ENCODE assay signal across 9 mouse cellular contexts in genomic region chr6:88906369-88907108, GRCm38 (mm10). TPM values are rescaled to one million over a fixed set of nuclear protein-coding genes. Genes with fewer than 3 reads are reported as not detected.
A peak's percentile ranks its signal among the peaks of the same experiment; 100 is the strongest.
DNase-seq lines count a peak whose midpoint lies in the region; ATAC-seq and TF ChIP-seq lines count a peak whose summit lies in the region.
"Had no signal": no experiment of that assay in that cellular context is flagged by ENCODE, and none has a peak within 500 bp of the region (broad histone marks: within the 10 kb centered on the region; RNA-seq: fewer than 3 reads in every experiment).

No protein-coding gene starts in this region.

- H3K79me2 ChIP-seq in CH12.LX (replicated peaks; ENCODE audit: control insufficient read depth, extremely low read depth, insufficient read depth, poor library complexity, severe bottlenecking), result no peaks in the 10 kb centered on the region

- H3K4me3 ChIP-seq in CH12.LX (replicated peaks in 1 of 3; ENCODE audit: low read depth in 2 of 3, low read length in 2 of 3, poor library complexity in 1 of 3), result no peak overlapping the region
- no peak overlapping the region for H3K4me3 ChIP-seq in embryonic facial prominence, embryonic 11.5 days (ENCODE audit: low read depth, low read length)
- H3K4me3 ChIP-seq in heart, embryonic 13.5 days, result 0 out of 2 replicates have a peak overlapping the region, but pooled peaks have one; percentile 11
- no peak overlapping the region for H3K4me3 ChIP-seq in kidney, embryonic 16.5 days (ENCODE audit: low read length)
- peak overlapping the region; percentile 12; the same call in 1 of the 2 replicates for H3K4me3 ChIP-seq in liver, embryonic 15.5 days (replicated peaks)
- H3K4me3 ChIP-seq: limb, embryonic 15.5 days had no signal

- no peak for TF ChIP-seq POLR2A in CH12.LX (IDR thresholded peaks at IDR 0.05; ENCODE audit: low read depth, low read length)

- H3K4me1 ChIP-seq in CH12.LX (ENCODE audit: control insufficient read depth in 1 of 2, insufficient read depth in 2 of 2), result peaks cover 0 to 30% of the 10 kb centered on the region in 2 experiments
- H3K4me1 ChIP-seq in embryonic facial prominence, embryonic 11.5 days (ENCODE audit: control insufficient read depth, insufficient read depth, low read length), result peaks cover 6% of the 10 kb centered on the region; the same call in 1 of the 2 replicates
- peaks cover 46% of the 10 kb centered on the region for H3K4me1 ChIP-seq in heart, embryonic 13.5 days
- H3K4me1 ChIP-seq in kidney, embryonic 16.5 days (ENCODE audit: insufficient read depth, low read length), result peaks cover 34% of the 10 kb centered on the region
- peaks cover 71% of the 10 kb centered on the region for H3K4me1 ChIP-seq in liver, embryonic 15.5 days (replicated peaks)

- TF ChIP-seq CTCF in CH12.LX (conservative IDR thresholded peaks at IDR 0.05 in 1 of 2, IDR thresholded peaks at IDR 0.05 in 1 of 2; ENCODE audit: low read depth in 2 of 2, low read length in 2 of 2), result peak; percentile 82 to 84

- no peaks in the 10 kb centered on the region for H3K9me3 ChIP-seq in CH12.LX (replicated peaks; ENCODE audit: low read length)
- H3K9me3 ChIP-seq in embryonic facial prominence, embryonic 11.5 days (replicated peaks; ENCODE audit: control insufficient read depth, low read length), result no peaks in the 10 kb centered on the region
- no peaks in the 10 kb centered on the region for H3K9me3 ChIP-seq in heart, embryonic 13.5 days
- H3K9me3 ChIP-seq in kidney, embryonic 16.5 days (ENCODE audit: low read length), result no peaks in the 10 kb centered on the region
- H3K9me3 ChIP-seq in liver, embryonic 15.5 days (replicated peaks), result no peaks in the 10 kb centered on the region
- H3K9me3 ChIP-seq: limb, embryonic 15.5 days had no signal

- TF ChIP-seq EP300 in CH12.LX (IDR thresholded peaks at IDR 0.05; ENCODE audit: low read length), result no peak

- DNase-seq in CH12.LX (ENCODE audit: extremely low read depth), result peak; percentile 70
- DNase-seq in adrenal gland, postnatal 14 days, result peak; percentile 85
- DNase-seq in embryonic facial prominence, embryonic 11.5 days (ENCODE audit: low spot score), result peak; percentile 86
- DNase-seq in neural tube, embryonic 10.5 days (ENCODE audit: extremely low spot score, low spot score), result peak; percentile 73
- DNase-seq in thymus, postnatal 25 days, result peak; percentile 55

- peak; percentile 67 for TF ChIP-seq RAD21 in CH12.LX (IDR thresholded peaks at IDR 0.05; ENCODE audit: low read depth, low read length)

- H3K36me3 ChIP-seq in CH12.LX (replicated peaks in 1 of 2; ENCODE audit: control insufficient read depth in 1 of 2, insufficient read depth in 1 of 2, low read length in 1 of 2), result peaks cover 29 to 62% of the 10 kb centered on the region in 2 experiments
- H3K36me3 ChIP-seq in embryonic facial prominence, embryonic 11.5 days (replicated peaks; ENCODE audit: control insufficient read depth, insufficient read depth, low read depth, low read length), result no peaks in the 10 kb centered on the region
- H3K36me3 ChIP-seq in heart, embryonic 13.5 days, result peaks cover 40% of the 10 kb centered on the region
- H3K36me3 ChIP-seq in kidney, embryonic 16.5 days (ENCODE audit: insufficient read depth, low read length), result peaks cover 20% of the 10 kb centered on the region
- peaks cover 58% of the 10 kb centered on the region for H3K36me3 ChIP-seq in liver, embryonic 15.5 days (replicated peaks)

- in situ Hi-C loops in CH12.LX (cut with MboI; ENCODE audit: low pct_ligation_motif_present, low pct_unique_long_range_greater_than_20kb, low sequenced_read_pairs), result no loop called here

- H3K27ac ChIP-seq in CH12.LX (ENCODE audit: insufficient read depth, low read depth), result no peak overlapping the region
- no peak overlapping the region for H3K27ac ChIP-seq in embryonic facial prominence, embryonic 11.5 days (replicated peaks; ENCODE audit: low read depth, low read length)
- peak overlapping the region; percentile 39; the same call in 1 of the 2 replicates for H3K27ac ChIP-seq in heart, embryonic 13.5 days (replicated peaks)
- H3K27ac ChIP-seq in kidney, embryonic 16.5 days (ENCODE audit: low read length), result 0 out of 2 replicates have a peak overlapping the region, but pooled peaks have one; percentile 47
- H3K27ac ChIP-seq in liver, embryonic 15.5 days (replicated peaks), result peak overlapping the region; percentile 83
- H3K27ac ChIP-seq: limb, embryonic 15.5 days had no signal

- WGBS in embryonic facial prominence, embryonic 11.5 days, result 16% methylated on average over 16 of the region's 16 CpGs
- 15% methylated on average over 16 of the region's 16 CpGs for WGBS in heart, embryonic 13.5 days
- WGBS in kidney, embryonic 16.5 days, result 15% methylated on average over 16 of the region's 16 CpGs
- 21% methylated on average over 16 of the region's 16 CpGs for WGBS in liver, embryonic 15.5 days (ENCODE audit: insufficient replicate concordance)

- H3K4me2 ChIP-seq in CH12.LX (ENCODE audit: insufficient read depth, low read depth, poor library complexity, severe bottlenecking), result no peak overlapping the region
- H3K4me2 ChIP-seq in embryonic facial prominence, embryonic 11.5 days (ENCODE audit: low read depth, low read length), result no peak overlapping the region
- H3K4me2 ChIP-seq in heart, embryonic 13.5 days, result peak overlapping the region; percentile 58
- H3K4me2 ChIP-seq in kidney, embryonic 16.5 days (replicated peaks; ENCODE audit: low read depth, low read length), result peak overlapping the region; percentile 28; the same call in 1 of the 2 replicates
- peak overlapping the region; percentile 50 for H3K4me2 ChIP-seq in liver, embryonic 15.5 days
- H3K4me2 ChIP-seq: limb, embryonic 15.5 days had no signal

- dilution Hi-C loops in CH12.LX (cut with MboI; ENCODE audit: extremely low pct_ligation_motif_present, extremely low pct_unique_long_range_greater_than_20kb, low sequenced_read_pairs), result no loop called here

- H3K27me3 ChIP-seq in CH12.LX (replicated peaks), result no peaks in the 10 kb centered on the region
- no peaks in the 10 kb centered on the region for H3K27me3 ChIP-seq in embryonic facial prominence, embryonic 11.5 days (ENCODE audit: control insufficient read depth, insufficient read depth, low read length)
- no peaks in the 10 kb centered on the region for H3K27me3 ChIP-seq in heart, embryonic 13.5 days (replicated peaks)
- H3K27me3 ChIP-seq in kidney, embryonic 16.5 days (ENCODE audit: insufficient read depth, low read length), result no peaks in the 10 kb centered on the region
- H3K27me3 ChIP-seq in liver, embryonic 15.5 days, result no peaks in the 10 kb centered on the region
- H3K27me3 ChIP-seq: limb, embryonic 15.5 days had no signal

- no peak for ATAC-seq in embryonic facial prominence, embryonic 11.5 days (replicated peaks; ENCODE audit: insufficient number of reproducible peaks, low FRiP score, low TSS enrichment, low read depth)
- ATAC-seq in heart, embryonic 13.5 days (ENCODE audit: extremely low read depth, insufficient number of reproducible peaks, low FRiP score, low TSS enrichment), result no peak
- ATAC-seq in kidney, embryonic 16.5 days (ENCODE audit: low FRiP score, low TSS enrichment), result peak; percentile 10; the same call in 1 of the 2 replicates
- ATAC-seq in liver, embryonic 15.5 days (ENCODE audit: insufficient read depth), result peak; percentile 20

- H3K9ac ChIP-seq in CH12.LX (ENCODE audit: insufficient read depth, low read depth), result no peak overlapping the region
- H3K9ac ChIP-seq in embryonic facial prominence, embryonic 11.5 days (replicated peaks; ENCODE audit: low read length), result no peak overlapping the region
- H3K9ac ChIP-seq in heart, embryonic 13.5 days, result peak overlapping the region; percentile 68
- 0 out of 2 replicates have a peak overlapping the region, but pooled peaks have one; percentile 8 for H3K9ac ChIP-seq in kidney, embryonic 16.5 days (replicated peaks; ENCODE audit: low read length)
- H3K9ac ChIP-seq in liver, embryonic 15.5 days, result peak overlapping the region; percentile 47
- H3K9ac ChIP-seq: limb, embryonic 15.5 days had no signal

TF ChIP-seq in CH12.LX, 34 proteins besides CTCF, POLR2A, EP300 and RAD21 (continues in another document):
- peak; percentile 60 for TF ChIP-seq USF2 (conservative IDR thresholded peaks at IDR 0.05; ENCODE audit: low read depth, low read length)
- TF ChIP-seq BHLHE40 (IDR thresholded peaks at IDR 0.05; ENCODE audit: low read depth, low read length), result peak; percentile 87
- no peak for TF ChIP-seq NRF1 (IDR thresholded peaks at IDR 0.05; ENCODE audit: low read depth, low read length)
- TF ChIP-seq TCF12 (IDR thresholded peaks at IDR 0.05; ENCODE audit: low read depth, low read length), result no peak

RNA-seq across cellular contexts. Expression of gene Tpra1, which starts 4.5 kb away (rescaled TPM):
- total RNA-seq in CH12.LX (2012; rRNA removed) (13.3 and 16.0 TPM in 2 replicates), CH12.LX (2014; rRNA removed) (9.3 and 12.2 TPM in 2 replicates)
- polyA plus RNA-seq in CH12.LX (2012; ENCODE audit: insufficient read length, low read depth), result 13.5 and 15.6 TPM in 2 replicates
- 73.2 and 73.8 TPM in 2 replicates for total RNA-seq in adrenal gland, postnatal 14 days (2021)
- polyA plus RNA-seq in embryonic facial prominence, embryonic 11.5 days (2014; fragmentation: Nextera tagmentation; extraction: Ambion mirVana), result 41.0 and 45.0 TPM in 2 replicates
- polyA plus RNA-seq in heart, embryonic 13.5 days (2015; fragmentation: Nextera tagmentation; extraction: Ambion mirVana), result 39.8 and 47.0 TPM in 2 replicates
- 95.5 and 98.8 TPM in 2 replicates for polyA plus RNA-seq in kidney, embryonic 16.5 days (2015; fragmentation: Nextera tagmentation; extraction: Ambion mirVana)
- 54.9 and 66.4 TPM in 2 replicates for polyA plus RNA-seq in liver, embryonic 15.5 days (2015; fragmentation: Nextera tagmentation; extraction: Ambion mirVana)

RNA-seq across cellular contexts. Expression of gene Mcm2, which starts 8.0 kb away (rescaled TPM):
- total RNA-seq in CH12.LX (2012; rRNA removed) (130 and 153 TPM in 2 replicates), CH12.LX (2014; rRNA removed) (146 and 148 TPM in 2 replicates)
- 148 and 207 TPM in 2 replicates for polyA plus RNA-seq in CH12.LX (2012; ENCODE audit: insufficient read length, low read depth)
- total RNA-seq in adrenal gland, postnatal 14 days (2021), result 53.9 and 60.2 TPM in 2 replicates
- polyA plus RNA-seq in embryonic facial prominence, embryonic 11.5 days (2014; fragmentation: Nextera tagmentation; extraction: Ambion mirVana), result 202 and 203 TPM in 2 replicates
- 98.1 and 98.3 TPM in 2 replicates for polyA plus RNA-seq in heart, embryonic 13.5 days (2015; fragmentation: Nextera tagmentation; extraction: Ambion mirVana)
- polyA plus RNA-seq in kidney, embryonic 16.5 days (2015; fragmentation: Nextera tagmentation; extraction: Ambion mirVana), result 151 and 157 TPM in 2 replicates
- polyA plus RNA-seq in liver, embryonic 15.5 days (2015; fragmentation: Nextera tagmentation; extraction: Ambion mirVana), result 147 and 155 TPM in 2 replicates

RNA-seq across cellular contexts. Expression of gene Podxl2, which starts 31.7 kb away (rescaled TPM):
- total RNA-seq in CH12.LX (2012; rRNA removed), result 0.34 and 0.81 TPM in 2 replicates
- 0.57 and 0.93 TPM in 2 replicates for total RNA-seq in CH12.LX (2014; rRNA removed)
- polyA plus RNA-seq in CH12.LX (2012; ENCODE audit: insufficient read length, low read depth), result 0.79 TPM in 1 of 2 replicates, not detected in the other
- 24.4 and 27.2 TPM in 2 replicates for total RNA-seq in adrenal gland, postnatal 14 days (2021)
- polyA plus RNA-seq in embryonic facial prominence, embryonic 11.5 days (2014; fragmentation: Nextera tagmentation; extraction: Ambion mirVana), result 56.8 and 71.1 TPM in 2 replicates
- polyA plus RNA-seq in heart, embryonic 13.5 days (2015; fragmentation: Nextera tagmentation; extraction: Ambion mirVana), result 44.1 and 46.1 TPM in 2 replicates
- 43.0 and 48.9 TPM in 2 replicates for polyA plus RNA-seq in kidney, embryonic 16.5 days (2015; fragmentation: Nextera tagmentation; extraction: Ambion mirVana)
- polyA plus RNA-seq in liver, embryonic 15.5 days (2015; fragmentation: Nextera tagmentation; extraction: Ambion mirVana), result 1.7 and 1.8 TPM in 2 replicates

Comparison
In these comparisons a context has a peak if more than half of its experiments do, and no peak if none do; other contexts are left out.
1. H3K27ac ChIP-seq: peak in heart, embryonic 13.5 days (single experiment), kidney, embryonic 16.5 days (single experiment) and liver, embryonic 15.5 days (single experiment); none in CH12.LX (single experiment) and embryonic facial prominence, embryonic 11.5 days (single experiment).
2. H3K4me2 ChIP-seq: peak in heart, embryonic 13.5 days (single experiment), kidney, embryonic 16.5 days (single experiment) and liver, embryonic 15.5 days (single experiment); none in CH12.LX (single experiment) and embryonic facial prominence, embryonic 11.5 days (single experiment).
3. H3K4me3 ChIP-seq: peak in heart, embryonic 13.5 days (single experiment) and liver, embryonic 15.5 days (single experiment); none in CH12.LX (0 of 3), embryonic facial prominence, embryonic 11.5 days (single experiment) and kidney, embryonic 16.5 days (single experiment).
4. H3K9ac ChIP-seq: peak in heart, embryonic 13.5 days (single experiment), kidney, embryonic 16.5 days (single experiment) and liver, embryonic 15.5 days (single experiment); none in CH12.LX (single experiment) and embryonic facial prominence, embryonic 11.5 days (single experiment).
5. ATAC-seq: peak in kidney, embryonic 16.5 days (single experiment) and liver, embryonic 15.5 days (single experiment); none in embryonic facial prominence, embryonic 11.5 days (single experiment) and heart, embryonic 13.5 days (single experiment).
6. RNA of gene Podxl2, which starts 31.7 kb away (polyA plus RNA-seq): 56.8 to 71.1 TPM in embryonic facial prominence, embryonic 11.5 days, 43.0 to 48.9 TPM in kidney, embryonic 16.5 days and 44.1 to 46.1 TPM in heart, embryonic 13.5 days; 1.7 to 1.8 TPM in liver, embryonic 15.5 days and 0.79 TPM in CH12.LX; every median in the first group is over 10 times any median in the second.
7. Peak in every context shown above with its lines, with median percentiles within 50 percentile points of each other: DNase-seq.